Mouse (Mus musculus) kidney, postnatal 14 days (tissue): ENCODE results near the gene Otog.

Experiments
- DNase-seq: peaks from one replicate; pipeline ENCODE4 v3.0.0; 2022; ENCODE audit warnings: mixed read lengths

Otog gene

DNA sequence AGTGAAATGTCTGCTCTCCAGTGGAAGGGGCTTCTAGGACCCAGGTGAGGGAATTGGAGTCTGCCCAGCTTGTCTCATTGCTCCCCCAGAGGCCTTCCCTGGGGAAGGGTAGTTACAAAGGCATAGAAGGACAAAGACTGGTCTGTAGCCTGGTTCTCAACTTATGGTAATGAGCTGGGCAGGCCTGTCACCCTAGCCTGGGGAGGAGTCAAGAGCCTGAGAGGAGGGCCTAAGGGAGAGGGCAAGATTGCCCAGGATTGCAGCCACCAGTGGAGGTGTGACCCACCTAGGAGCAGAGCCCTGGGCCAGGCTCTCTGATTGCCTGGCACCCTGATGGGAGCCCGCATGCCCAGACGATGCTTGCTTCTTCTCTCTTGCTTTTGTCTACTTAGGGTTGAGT is at the start of gene Otog:
TSS of gene Otog (plus strand) at position 292 of the 400 bp plus-strand sequence.
- no peak for DNase-seq

DNA sequence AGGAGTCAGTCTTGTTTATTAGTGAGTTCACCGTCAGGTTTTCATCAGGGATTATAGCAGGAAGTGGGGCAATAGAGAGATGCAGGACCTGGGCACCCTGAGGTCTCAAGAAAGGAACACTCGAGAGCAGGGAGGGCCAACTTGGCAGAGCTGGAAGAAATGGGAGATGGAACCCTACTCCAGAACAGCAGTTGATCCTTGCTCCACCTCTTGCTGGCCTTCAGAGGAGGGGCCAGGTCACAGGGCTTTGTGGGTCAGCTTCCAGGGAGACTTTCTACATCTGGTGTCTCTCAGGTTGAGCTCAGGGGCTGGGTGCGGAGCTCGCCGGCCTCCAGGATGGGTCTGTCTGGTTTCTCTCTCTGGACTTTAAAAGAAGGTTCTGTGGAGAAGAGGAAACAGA is 45.4 kb upstream of the Otog start:
- no peak for DNase-seq

DNA sequence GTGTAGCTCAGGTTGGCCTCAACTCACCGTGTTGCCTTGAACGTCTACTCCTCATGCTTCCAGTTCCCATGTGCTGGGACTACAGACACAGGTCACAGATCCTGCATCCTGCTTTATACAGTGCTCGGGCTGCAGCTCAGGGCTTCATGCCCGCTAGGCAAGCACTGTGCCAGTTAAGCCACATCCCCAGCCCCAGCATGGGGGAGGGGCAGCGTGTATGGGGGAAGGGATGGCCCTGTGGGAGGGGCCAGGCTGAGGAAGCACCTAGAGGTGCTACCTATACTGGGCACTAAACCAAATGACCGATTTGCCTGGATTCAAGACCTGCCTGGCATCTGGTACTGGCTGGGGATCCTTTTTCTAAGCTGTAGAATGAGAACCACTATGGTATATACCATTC is 40.8 kb upstream of the Otog start:
- no peak for DNase-seq

DNA sequence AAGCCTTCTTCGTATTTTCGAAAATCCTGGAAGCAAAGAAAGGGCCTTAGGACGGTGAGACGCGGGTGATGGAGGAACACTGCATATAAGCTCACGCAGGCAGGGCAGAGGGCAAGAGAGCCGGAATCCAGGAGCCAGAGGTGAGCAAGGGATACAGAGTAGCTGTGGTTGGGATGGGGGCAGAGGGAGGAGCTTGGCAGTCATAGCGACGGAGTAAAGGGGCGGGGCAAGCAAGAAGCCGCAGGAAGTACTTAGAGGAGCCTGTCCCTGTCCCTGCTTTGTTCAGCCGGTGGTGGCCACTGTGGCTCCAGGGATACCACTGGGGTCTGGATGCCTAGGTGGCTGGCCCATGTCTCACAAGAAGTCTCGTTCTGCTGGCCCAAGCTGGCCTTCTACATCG is 39.1 kb upstream of the Otog start:
- no peak for DNase-seq

DNA sequence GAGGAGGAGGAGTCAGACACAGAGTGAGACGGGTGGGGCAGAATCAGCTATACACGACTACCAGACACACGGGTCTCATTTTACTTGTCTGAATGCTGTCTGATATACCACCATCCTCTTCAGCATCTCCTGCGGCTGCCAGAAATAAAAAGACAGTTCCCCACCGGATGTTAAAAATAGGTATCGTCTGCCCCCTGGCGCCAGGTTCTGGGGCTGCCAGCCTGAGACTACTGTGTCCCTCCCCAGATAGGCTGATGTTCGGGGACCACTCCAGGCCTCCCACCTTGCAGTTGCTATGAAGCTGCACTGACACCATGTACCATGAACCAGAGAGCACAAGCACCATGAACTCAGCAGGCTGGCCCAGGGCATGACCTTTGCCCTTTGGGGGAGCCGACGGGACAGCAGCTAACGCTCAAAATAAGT is 36.7 kb upstream of the Otog start:
- DNase-seq = peak; percentile 37

DNA sequence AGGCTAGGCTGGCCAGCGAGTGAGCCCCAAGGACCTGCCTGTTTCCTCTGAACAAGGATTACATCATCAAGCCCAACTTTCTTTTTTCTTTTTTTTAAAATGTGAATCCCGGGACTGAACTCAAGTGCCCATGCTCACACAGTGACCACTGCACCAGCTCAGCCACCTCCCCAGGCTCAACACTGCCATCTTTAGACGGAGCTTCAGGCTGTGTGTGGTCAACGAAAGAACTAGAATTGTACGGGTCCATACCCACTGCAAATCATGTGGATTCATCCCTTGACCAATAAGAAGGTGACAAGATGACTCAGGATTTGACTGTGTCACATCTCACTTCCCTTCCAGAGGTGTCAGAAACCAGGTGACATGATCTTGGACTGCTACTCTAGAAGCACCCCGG is 36.0 kb upstream of the Otog start:
- no peak for DNase-seq

DNA sequence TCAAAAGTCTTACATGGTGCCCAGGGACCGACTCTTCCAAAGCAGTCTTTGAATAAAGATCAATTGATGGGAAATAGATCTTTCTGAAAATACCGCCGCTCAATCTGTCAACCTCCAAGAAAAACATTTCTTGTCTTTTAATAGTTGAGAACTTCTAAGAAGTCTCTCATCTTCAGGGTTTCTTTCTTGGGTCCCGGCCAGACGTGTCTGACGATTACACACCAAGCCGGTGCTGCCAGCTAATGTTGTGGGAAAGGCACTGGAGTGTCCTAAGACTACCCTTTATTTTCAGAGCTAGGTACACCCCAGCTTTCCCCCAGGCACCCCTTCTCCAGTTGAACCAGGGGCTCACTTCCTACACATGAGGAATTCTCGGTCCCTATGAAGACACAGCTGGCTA is 32.7 kb upstream of the Otog start:
- no peak for DNase-seq

DNA sequence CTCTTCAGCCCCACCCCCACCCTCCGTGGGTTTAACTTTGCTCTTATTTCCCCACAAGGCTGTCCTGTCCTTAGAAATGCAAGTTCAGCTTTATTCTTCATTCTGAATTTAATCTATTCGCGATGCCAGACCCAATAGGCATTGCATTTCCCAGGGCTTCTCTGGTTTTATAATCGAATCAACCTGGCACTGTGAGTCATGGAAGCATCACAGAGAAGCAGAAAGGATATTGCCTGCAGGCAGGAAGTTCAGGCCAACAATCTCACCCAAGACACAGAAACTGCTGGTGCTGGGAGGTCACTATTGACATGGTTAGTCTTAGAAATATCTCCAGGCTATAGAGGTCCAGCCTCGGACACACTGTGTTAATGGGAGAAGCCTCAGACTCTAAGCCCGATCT is 30.5 kb upstream of the Otog start:
- DNase-seq = no peak

DNA sequence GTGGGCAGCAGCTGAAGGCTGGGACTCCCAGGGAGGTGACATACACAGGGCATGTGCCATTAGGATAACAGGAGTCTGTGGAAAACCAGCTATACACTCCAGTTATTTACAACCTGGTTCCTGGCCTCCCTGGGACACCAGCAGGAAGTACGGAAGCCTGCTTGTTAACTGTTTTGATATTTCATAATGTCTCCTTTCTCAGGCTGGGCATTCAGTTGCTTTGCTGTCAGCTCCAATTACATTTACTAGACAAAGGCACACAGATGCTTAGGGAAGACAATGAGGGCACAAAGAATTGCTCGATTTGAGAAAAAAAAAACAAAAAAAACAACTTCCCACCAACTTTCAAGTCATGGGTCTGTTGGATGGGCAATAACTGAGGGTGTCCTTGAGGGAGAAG is 24.3 kb upstream of the Otog start:
- no peak for DNase-seq

DNA sequence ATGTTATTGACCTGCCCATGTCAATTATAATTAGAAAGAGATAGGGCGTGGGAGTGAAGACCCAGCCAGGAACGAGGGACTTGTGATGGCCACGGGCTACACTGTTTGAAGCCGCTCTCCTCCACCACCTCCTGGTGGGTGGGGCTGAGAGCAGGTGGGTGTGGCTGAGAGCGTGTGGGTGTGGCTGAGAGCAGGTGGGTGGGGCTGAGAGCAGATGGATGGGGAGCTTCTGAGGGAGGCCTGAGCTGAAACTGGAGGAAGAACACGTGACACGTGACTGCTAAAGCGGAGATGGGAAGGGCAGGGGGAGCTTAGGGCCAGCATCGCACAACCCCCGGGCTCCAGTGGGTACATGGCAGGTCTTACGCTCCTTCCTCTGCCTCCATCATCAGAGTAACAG is 22.4 kb upstream of the Otog start:
- DNase-seq = no peak

DNA sequence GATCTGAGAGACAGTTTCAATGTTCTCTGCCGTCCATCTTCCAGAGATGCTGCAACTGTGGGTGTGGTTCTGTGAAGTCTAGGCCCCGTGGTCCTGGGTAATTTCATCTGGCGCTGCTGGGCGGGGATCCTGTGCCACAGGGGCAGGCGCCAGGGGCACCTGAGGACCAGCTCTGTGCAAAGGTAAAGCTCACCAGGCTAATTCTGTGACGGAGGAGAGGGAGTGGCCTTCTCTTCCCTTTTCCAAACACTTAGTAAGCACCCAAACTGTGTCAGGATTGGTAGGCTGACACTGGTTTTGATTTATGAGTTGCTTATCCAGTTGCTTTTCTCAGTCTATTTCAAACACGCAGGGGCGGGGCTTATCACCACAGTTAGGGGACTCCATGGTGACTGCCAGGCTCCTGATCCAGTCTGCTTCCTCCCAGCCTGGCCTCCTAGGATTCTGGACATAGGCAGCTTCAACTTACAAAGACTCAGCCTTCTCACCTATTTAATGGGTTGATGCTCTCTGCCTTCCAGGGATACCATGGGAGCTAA is 20.1 kb upstream of the Otog start:
- DNase-seq = no peak

DNA sequence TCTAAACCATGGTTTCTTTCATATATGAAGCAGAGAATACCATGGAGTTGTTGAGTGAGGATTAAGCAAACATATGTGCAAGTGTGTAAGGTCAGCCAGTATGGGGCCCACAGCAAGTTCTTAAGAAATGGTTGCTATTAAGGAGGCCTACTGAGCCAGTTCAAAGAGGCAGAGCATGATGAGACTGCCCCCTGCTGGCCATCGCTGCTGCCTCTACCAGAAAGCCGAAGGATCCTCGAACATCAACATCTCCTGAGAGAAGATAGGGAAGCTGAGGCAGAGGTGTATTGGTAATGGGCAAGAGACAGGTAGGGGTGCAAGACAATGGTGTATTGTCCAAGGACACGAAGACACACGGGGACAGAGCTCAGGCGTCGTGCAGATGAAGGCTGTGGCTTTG is 14.5 kb upstream of the Otog start:
- DNase-seq = peak; percentile 43

DNA sequence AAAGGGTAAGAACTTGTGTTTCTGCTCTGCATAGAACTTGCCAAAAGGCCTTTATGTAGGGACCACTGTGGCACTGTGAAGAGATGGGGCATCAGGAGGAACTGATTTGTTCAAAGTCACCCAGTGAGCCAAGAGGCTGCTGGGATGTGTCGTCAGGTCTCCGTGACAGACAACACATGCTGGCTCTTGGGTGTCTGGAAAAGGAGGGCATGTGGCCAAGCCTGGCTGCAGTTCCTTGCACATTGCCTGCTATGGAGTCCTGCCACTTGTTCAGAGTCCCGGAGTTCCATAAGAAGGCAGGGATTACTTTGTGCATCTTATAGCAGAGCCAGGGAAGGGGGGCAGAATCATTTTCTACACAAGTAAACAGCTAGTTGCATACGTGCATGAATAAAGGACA is 13.9 kb upstream of the Otog start:
- DNase-seq = no peak

DNA sequence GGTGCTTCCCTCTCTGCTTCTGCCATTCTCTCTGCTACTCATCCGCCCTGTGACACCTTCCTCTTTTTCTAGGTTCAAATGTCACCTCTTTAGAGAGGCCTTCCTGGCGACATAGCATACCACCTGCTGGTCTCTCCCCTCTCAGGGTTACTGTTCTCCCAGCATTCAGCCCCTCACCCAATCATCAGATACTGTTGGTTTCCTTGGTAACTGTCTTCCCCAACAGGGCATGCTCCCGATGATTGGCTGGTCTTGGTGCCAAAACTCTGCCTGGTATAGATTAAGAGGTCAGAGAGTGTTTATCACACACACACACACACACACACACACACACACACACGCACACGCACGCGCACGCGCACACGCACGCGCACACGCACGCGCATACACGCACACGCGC is 4.8 kb upstream of the Otog start:
- no peak for DNase-seq

DNA sequence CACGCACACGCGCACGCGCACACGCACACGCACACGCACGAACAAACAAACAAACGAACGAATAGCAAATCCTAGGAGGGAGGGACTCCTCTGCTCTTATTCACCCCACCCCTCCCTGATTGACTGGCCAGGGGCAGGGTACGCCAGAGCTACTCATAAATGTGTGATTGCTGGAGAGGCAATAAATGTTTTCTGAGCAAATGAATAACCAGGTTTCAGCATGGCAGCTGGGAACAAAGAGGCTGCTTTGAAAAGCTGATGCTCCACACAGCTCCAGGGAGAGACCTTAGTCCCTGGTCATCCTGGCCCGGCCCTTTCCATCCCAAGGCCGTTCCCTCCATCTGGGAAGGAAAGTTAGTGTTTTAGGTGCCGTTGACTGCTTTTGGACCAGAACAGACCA is 4.4 kb upstream of the Otog start:
- DNase-seq = peak; percentile 61

DNA sequence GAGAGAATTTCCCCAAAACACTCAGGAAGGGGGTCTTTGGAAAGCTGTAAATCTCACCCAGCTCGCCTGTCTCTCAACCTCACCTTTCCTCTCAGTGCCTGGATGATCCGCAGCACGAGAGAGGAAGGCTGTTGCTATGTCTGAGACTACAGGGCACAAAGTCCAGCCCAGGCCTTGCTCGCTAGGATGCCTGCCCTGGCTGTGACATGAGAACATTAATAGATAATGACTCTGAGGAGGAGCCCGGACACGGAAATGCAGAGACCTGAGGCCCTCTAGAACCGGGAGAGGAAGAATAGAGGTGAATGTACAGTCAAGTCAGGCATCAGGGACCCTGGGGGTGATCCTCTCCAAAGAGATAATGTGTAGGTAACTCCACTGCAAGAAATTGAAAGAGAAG is 3.6 kb upstream of the Otog start:
- DNase-seq = peak; percentile 77

DNA sequence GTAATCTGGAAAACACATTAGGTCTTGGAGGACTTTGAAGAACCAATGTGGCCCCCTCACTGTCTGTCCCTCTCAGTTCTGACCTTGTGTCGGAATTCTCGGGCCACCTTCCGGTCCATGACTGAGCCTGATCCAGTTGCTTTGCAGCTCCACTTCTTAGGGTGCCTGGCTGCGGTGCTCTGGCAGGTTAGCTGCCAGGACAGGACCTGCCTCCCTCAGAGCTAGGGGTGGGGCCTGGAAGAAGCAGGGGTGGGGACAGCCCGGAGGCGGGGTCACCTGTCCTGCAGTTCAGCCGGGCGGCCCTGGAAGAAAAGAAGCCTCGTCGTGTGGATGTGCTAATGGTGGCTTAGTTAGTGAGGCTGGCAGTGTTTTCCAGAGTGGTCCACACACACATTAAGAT is 2.4 kb upstream of the Otog start, which contains the start of gene Ush1c:
TSS of gene Ush1c (minus strand) at position 158 of the 400 bp plus-strand sequence.
- peak; percentile 81 for DNase-seq

DNA sequence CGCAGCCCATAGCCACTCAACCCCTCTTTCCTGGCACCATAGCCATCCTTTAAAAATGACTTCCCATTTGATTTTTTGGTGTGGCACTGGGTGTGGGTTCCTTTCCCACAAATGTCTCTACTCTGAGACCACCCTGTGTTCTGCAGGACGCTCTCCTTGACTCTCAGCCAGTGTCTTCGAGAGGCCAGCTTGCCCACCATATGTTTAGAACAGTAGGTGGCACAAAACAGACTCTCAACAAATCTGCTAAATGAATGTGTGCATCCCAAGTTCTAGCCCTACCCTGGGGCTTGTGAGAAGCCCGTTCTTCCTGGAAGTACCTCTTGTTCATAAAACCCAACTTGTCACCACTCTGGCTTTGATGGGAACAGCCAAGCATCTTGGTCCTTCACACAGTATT is 696 bp upstream of the Otog start:
- no peak for DNase-seq

DNA sequence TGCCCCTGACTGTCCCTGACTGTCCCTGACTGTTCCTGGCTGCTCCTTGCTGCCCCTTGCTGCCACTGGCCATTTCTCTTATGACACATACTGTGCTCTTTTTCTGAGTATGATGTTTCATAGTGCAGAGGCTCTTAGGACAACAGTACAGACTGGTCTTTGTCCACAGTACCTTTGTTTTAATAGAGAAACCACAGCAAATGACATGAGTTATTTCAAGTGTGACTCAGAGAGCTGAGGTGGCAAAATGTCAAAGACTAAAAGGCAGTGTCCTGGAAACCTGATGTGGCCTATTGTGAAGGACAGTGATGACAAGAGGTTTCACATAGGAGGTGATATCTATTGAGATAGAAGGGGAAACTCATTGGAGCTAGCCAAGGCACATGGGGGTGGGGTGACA is 6.1 kb downstream of the Otog start:
- no peak for DNase-seq

DNA sequence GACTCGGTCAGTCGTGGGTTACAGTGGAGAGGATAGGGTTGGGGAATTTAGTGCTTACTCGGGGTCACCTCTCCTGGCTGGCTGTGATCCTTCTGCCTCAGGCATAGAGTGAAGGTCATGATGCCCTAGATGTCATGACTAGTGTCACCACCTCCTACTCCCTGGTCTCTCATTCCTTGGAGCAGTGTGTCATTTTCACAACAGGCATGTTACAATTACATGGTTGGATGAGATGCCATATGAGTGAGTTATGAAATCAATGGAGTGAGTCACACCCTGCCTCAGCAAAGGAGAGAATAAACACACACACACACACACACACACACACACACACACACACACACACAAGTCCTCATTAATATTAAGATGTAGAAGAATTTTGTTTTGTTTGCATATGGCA is 6.8 kb downstream of the Otog start:
- DNase-seq = no peak

DNA sequence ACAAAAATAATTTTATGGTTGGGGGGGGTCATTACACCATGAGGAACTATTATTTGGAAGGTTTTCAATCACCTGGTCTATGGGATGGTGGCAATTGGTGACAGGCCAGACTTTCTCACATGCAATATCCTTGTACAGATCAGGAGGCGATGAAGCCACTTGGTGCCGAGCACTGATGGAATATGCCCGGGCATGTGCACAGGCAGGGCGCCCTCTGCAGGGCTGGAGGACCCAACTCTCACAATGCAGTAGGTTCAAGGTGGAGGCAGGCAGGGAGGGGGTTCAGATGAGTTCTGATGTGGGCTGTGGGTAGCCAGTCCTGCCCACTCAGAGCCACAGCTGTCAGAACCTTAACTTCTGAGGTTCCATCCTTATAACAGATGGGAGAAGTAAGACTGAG is 11.1 kb downstream of the Otog start:
- no peak for DNase-seq

DNA sequence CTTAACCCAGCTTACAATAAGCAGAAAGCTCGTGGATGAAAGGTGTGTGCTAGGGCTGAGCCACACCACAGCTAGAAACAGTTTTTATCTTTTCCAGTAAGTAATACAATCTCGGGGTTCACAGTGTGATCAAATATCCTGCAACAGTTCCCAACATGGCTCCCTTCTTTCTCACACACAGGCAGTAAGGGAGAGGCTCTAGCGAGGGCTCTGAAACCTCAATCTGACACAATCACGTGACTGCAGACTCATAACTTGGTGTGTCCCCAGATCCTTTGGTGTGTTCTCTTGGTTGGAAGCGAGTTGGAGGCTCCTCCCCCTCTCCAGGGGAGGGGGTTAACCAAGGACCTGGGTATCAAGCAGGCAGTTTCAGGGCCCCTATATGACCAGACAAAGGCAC is 35.4 kb downstream of the Otog start:
- DNase-seq = no peak

DNA sequence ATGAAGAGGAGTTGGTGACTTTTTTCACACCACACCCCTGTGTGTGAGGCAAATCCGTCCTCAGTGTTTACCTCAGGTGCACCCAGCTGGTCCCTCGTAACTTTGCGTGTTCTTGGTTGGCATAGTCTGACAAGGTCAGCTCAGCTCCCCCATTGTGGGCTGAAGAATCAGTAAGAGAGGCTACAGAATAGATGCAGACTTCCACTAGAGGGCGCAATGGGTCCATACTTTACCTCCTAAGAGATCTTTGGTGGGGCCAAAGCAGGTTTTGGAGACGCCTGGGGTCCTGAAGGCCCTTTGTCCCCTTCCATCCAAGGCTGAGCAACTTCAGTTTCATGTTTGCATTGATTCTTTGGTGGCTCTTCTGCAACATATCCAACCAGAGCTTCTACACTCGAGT is 39.2 kb downstream of the Otog start:
- DNase-seq = peak; percentile 50

DNA sequence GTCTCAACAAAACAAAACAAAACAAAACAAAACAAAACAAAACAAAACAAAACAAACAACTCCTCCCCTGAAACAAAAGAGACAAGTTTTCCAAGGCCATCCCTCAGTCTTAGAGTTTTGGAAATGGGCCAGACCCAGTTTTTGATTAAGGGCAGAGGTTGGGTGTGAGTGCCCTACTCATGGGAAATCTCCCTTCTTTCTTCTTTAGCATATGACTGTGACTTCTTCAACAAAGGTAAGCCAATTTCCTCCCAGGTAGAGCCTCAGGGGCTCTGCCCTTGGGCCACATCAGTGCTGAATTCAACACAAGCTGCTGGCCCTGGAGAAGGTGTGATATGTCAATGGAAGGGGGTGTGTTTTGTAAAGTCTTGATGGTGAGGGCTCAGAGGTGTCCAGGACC is 40.1 kb downstream of the Otog start:
- no peak for DNase-seq

DNA sequence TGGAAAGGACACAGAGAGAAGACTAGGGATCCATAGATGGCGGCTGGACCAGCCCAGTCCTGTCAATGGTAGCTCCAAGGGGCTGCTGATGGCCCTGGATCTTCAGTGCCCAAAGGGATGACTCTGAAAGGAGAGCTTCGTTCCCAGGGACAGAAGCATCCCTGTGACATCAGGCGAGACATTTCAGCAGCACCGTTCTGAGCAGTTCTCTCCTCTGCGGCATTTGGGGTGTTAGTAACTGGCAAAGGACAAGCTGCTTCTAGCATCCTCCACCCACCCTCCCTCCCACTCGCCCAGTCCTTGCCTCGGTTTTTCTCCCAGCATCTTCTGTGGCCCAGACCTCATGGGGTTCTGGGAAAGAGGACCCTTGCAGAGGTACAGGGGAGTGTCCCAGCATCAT is 41.5 kb downstream of the Otog start:
- DNase-seq = no peak

DNA sequence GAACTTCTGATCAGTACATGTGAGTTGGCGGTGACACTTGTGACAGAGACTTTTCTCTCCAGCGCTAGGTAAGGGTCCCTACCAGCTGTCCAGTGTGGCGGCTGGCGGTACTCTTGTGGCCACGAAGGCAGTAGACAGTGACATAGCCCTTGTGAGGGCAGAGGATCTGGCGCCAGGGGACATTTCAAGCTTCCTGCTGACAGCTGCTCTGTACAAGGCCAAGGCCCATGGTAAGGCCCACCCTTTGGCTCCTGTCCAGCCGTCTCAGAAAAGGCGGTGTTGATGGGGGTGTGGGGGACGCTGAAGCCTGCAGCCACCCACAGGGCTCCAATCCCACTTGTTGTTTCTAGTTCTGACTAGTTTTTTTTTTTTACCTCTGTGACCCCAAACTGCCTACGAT is 42.9 kb downstream of the Otog start:
- peak; percentile 36 for DNase-seq
